Mouse (Mus musculus) liver, embryonic 15.5 days (tissue): ENCODE measurements around the gene Dnah8. TPM values are rescaled to one million over a fixed set of nuclear protein-coding genes. Genes with fewer than 3 reads are reported as not detected.

Experiments
- ATAC-seq: fragments of 200-750 bp; cut with Nextera tagmentation; 2 replicates; pipeline ENCODE4 v1.8.0; 2017; ENCODE audit warnings: moderate number of reproducible peaks, mild to moderate bottlenecking, moderate library complexity; ENCODE audit not compliant: insufficient read depth
- H3K27ac ChIP-seq: fragments of 300-500 bp; sonication (generic); replicated peaks from 2 replicates; pipeline ENCODE4 v1.5.1; 2015; ENCODE audit warnings: mild to moderate bottlenecking, inconsistent platforms
- H3K27me3 ChIP-seq: fragments of 300-500 bp; sonication (generic); 2 replicates; pipeline ENCODE4 v1.6.1; 2015; ENCODE audit warnings: mild to moderate bottlenecking, inconsistent platforms
- H3K36me3 ChIP-seq: fragments of 300-500 bp; sonication (generic); replicated peaks from 2 replicates; pipeline ENCODE4 v1.6.1; 2015; ENCODE audit warnings: moderate library complexity, mild to moderate bottlenecking, inconsistent platforms
- H3K4me1 ChIP-seq: fragments of 300-500 bp; sonication (generic); replicated peaks from 2 replicates; pipeline ENCODE4 v1.6.1; 2015; ENCODE audit warnings: inconsistent platforms
- H3K4me2 ChIP-seq: fragments of 300-500 bp; sonication (generic); 2 replicates; pipeline ENCODE4 v1.6.1; 2015; ENCODE audit warnings: moderate library complexity, mild to moderate bottlenecking, inconsistent platforms
- H3K4me3 ChIP-seq: fragments of 300-500 bp; sonication (generic); replicated peaks from 2 replicates; pipeline ENCODE4 v1.5.1; 2015; ENCODE audit warnings: mild to moderate bottlenecking, inconsistent platforms
- H3K9ac ChIP-seq: fragments of 300-500 bp; sonication (generic); 2 replicates; pipeline ENCODE4 v1.6.1; 2015; ENCODE audit warnings: moderate library complexity, mild to moderate bottlenecking, inconsistent platforms
- H3K9me3 ChIP-seq: fragments of 300-500 bp; sonication (generic); replicated peaks from 2 replicates; pipeline ENCODE4 v1.6.1; 2016; ENCODE audit warnings: inconsistent platforms
- WGBS: fragments of 180-500 bp; shearing (Covaris S2); methylation state at CpG from one replicate; pipeline ENCODE4 v1.1.7; 2015; ENCODE audit warnings: mixed read lengths; ENCODE audit not compliant: insufficient replicate concordance; 5-methylcytosine and 5-hydroxymethylcytosine counted together
- polyA plus RNA-seq: library from polyadenylated mRNA; unstranded; fragments of >200 nt; fragmentation: Nextera tagmentation; extraction: Ambion mirVana; gene quantifications from 2 replicates; pipeline ENCODE4 v1.2.1, GENCODE M21; 2015

The Dnah8 gene
- polyA plus RNA-seq, 1 experiment from 2014 or later: 1.1 TPM

DNA sequence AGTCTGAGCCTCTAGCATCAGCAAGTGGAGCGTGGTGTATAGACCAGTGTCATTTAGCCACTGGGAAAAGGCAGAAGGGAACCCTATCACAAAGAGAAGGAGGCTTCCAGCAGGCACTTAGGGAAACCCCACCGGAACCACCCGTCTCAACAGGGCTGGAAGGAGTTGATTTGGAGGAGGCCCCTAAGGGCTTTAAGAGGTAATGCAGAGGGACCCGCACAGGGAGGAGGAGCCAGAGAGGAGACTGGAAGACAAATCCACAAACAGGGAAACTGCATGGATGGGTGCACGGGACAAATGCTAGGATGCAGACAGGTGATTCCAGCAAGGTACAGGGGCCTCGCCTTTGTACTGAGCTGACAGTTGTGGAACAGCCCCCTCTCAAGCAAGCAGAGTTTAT, 126.1 kb downstream of the Dnah8 start:
- Histone ChIP-seq H3K9ac (no peak overlapping the region), H3K27ac (no peak overlapping the region), H3K4me3 (no peak overlapping the region), H3K4me2 (no peak overlapping the region), H3K9me3 (no peaks in the 10 kb centered on the region), H3K36me3 (no peaks in the 10 kb centered on the region), H3K27me3 (no peaks in the 10 kb centered on the region), H3K4me1 (no peaks in the 10 kb centered on the region)
- WGBS: 50% methylated on average over 6 of the region's 6 CpGs
- no peak for ATAC-seq

- ATAC-seq: no peak
- Histone ChIP-seq H3K27ac (no peak overlapping the region), H3K4me2 (no peak overlapping the region), H3K36me3 (no peaks in the 10 kb centered on the region; the same call in 1 of the 2 replicates), H3K9me3 (no peaks in the 10 kb centered on the region), H3K4me3 (no peak overlapping the region), H3K27me3 (no peaks in the 10 kb centered on the region), H3K4me1 (no peaks in the 10 kb centered on the region), H3K9ac (no peak overlapping the region)
- WGBS: 77% methylated on average over 12 of the region's 12 CpGs
These were observed 128.2 kb downstream of the Dnah8 start for GRCm38 (mm10) chr17:30752370-30752818.

- no peak for ATAC-seq
- Histone ChIP-seq H3K36me3 (no peaks in the 10 kb centered on the region; the same call in 1 of the 2 replicates), H3K9ac (no peak overlapping the region), H3K27ac (no peak overlapping the region), H3K4me2 (no peak overlapping the region), H3K9me3 (no peaks in the 10 kb centered on the region), H3K4me1 (no peaks in the 10 kb centered on the region), H3K27me3 (no peaks in the 10 kb centered on the region), H3K4me3 (no peak overlapping the region)
- 69% methylated on average over 6 of the region's 6 CpGs for WGBS
These were observed 129.0 kb downstream of the Dnah8 start for GRCm38 (mm10) chr17:30753201-30753600.

DNA sequence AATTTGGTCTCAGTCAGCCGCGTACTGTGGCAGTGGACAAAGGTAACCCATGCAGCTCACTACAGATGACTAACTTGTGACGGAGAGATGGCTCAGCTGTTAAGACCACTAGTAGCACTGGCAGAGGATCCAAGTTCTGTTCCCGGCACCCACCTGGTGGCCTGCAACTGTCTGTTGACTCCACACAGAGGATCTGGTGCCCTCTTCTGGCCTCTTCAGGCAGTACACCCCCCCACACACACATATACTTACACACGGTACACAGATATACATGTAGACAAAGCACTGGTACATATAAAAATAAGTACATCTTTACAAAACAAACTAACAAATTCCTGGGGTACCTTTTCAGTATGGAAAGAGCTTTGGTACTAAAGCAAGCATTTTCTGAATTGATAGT, 132.6 kb downstream of the Dnah8 start:
- no peak for ATAC-seq
- H3K27ac ChIP-seq: no peak overlapping the region
- no peak overlapping the region for H3K4me2 ChIP-seq
- 80% methylated on average over 5 of the region's 5 CpGs for WGBS
- H3K36me3 ChIP-seq: no peaks in the 10 kb centered on the region; the same call in 1 of the 2 replicates
- no peaks in the 10 kb centered on the region for H3K4me1 ChIP-seq
- no peak overlapping the region for H3K9ac ChIP-seq
- no peaks in the 10 kb centered on the region for H3K27me3 ChIP-seq
- H3K4me3 ChIP-seq: no peak overlapping the region
- H3K9me3 ChIP-seq: no peaks in the 10 kb centered on the region

GRCm38 (mm10) chr17:30760307-30760706, 136.2 kb downstream of the Dnah8 start:
- no peaks in the 10 kb centered on the region for H3K9me3 ChIP-seq
- no peak overlapping the region for H3K4me3 ChIP-seq
- H3K4me1 ChIP-seq: no peaks in the 10 kb centered on the region
- no peaks in the 10 kb centered on the region for H3K27me3 ChIP-seq
- no peak overlapping the region for H3K4me2 ChIP-seq
- no peaks in the 10 kb centered on the region; the same call in 1 of the 2 replicates for H3K36me3 ChIP-seq
- no peak overlapping the region for H3K27ac ChIP-seq
- whole genome bisulfite sequencing: 79% methylated on average over 4 of the region's 4 CpGs
- H3K9ac ChIP-seq: no peak overlapping the region
- ATAC-seq: no peak

DNA sequence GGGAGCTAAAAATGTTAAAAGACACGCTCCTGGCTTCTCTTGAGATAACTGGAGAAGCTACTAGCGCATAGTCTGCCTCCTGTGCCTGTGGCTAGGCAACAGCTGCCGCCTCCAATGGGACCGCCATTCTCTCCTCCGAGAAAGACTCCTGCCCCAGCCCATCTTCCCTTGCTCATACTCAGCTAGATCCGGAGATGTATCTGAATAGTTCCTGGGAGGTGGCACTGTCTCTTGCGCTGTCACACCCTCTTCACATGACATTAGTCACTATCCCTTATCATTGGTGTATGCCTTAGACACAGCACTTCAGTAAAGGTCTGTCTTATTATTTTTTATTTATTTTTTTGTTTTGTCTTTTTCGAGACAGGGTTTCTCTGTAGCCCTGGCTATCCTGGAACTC, 140.1 kb downstream of the Dnah8 start:
- Histone ChIP-seq H3K9ac (no peak overlapping the region), H3K4me1 (no peaks in the 10 kb centered on the region), H3K9me3 (no peaks in the 10 kb centered on the region), H3K27me3 (no peaks in the 10 kb centered on the region), H3K36me3 (no peaks in the 10 kb centered on the region), H3K4me3 (no peak overlapping the region), H3K4me2 (no peak overlapping the region), H3K27ac (no peak overlapping the region)
- ATAC-seq: no peak
- 71% methylated on average over 8 of the region's 8 CpGs for WGBS

- no peak for ATAC-seq
- H3K4me2 ChIP-seq: no peak overlapping the region
- no peak overlapping the region for H3K4me3 ChIP-seq
- H3K9me3 ChIP-seq: no peaks in the 10 kb centered on the region
- no peak overlapping the region for H3K27ac ChIP-seq
- H3K27me3 ChIP-seq: no peaks in the 10 kb centered on the region
- no peaks in the 10 kb centered on the region for H3K4me1 ChIP-seq
- H3K36me3 ChIP-seq: no peaks in the 10 kb centered on the region
- no peak overlapping the region for H3K9ac ChIP-seq
These were observed 150.3 kb downstream of the Dnah8 start for GRCm38 (mm10) chr17:30774416-30774815.

DNA sequence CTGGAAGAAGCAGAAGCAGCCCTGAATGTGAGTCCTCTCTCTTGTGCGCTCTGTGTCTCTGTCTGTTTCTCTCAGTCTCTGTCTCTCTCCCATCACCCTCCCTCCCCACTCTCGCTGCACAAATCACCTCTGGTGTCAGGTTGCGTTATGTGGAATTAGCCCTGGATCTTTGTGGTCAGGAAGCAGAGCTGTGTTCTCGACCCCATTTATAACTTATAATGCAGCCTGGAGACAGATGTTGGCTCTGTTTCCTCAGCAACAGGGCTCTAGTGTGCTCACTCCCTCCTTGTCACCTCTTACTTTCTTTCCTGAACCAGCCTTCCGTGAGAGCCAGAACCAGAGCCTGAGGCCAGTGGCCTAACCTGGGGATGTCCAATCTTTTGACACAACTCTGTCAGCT, 150.9 kb downstream of the Dnah8 start:
- no peak for ATAC-seq
- Histone ChIP-seq H3K27me3 (no peaks in the 10 kb centered on the region), H3K27ac (no peak overlapping the region), H3K9ac (no peak overlapping the region), H3K36me3 (0 out of 2 replicates have a peak, but pooled peaks cover 2% of the 10 kb centered on the region), H3K9me3 (no peaks in the 10 kb centered on the region), H3K4me2 (no peak overlapping the region), H3K4me3 (no peak overlapping the region), H3K4me1 (no peaks in the 10 kb centered on the region)
- 46% methylated on average over 5 of the region's 5 CpGs for WGBS

DNA sequence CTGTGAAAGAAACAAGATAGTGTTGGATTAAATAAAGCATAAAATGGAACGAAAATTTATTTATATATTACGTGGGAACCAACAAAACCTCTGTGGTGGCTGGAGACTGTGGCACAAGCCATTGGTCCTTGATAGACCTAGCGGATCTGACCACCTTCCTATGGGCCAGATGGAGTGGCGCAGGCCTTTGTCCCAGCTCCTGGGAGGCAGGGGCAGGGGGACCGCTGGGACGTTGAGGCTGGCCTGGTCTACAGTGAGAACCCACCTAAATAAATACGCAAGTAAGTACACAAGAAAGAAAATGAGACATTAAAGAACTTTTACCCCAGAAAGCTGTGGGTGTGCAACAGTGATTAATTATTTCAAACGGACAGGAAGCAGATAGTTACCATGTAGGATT, 156.9 kb downstream of the Dnah8 start:
- 64% methylated on average over 8 of the region's 8 CpGs for WGBS
- Histone ChIP-seq H3K9me3 (no peaks in the 10 kb centered on the region), H3K4me2 (no peak overlapping the region), H3K36me3 (0 out of 2 replicates have a peak, but pooled peaks cover 2% of the 10 kb centered on the region), H3K27ac (no peak overlapping the region), H3K9ac (no peak overlapping the region), H3K27me3 (no peaks in the 10 kb centered on the region), H3K4me3 (no peak overlapping the region), H3K4me1 (no peaks in the 10 kb centered on the region)
- ATAC-seq: no peak

- 77% methylated on average over 14 of the region's 14 CpGs for WGBS
- Histone ChIP-seq H3K27me3 (no peaks in the 10 kb centered on the region), H3K4me3 (no peak overlapping the region), H3K9ac (no peak overlapping the region), H3K27ac (no peak overlapping the region), H3K9me3 (no peaks in the 10 kb centered on the region), H3K4me1 (no peaks in the 10 kb centered on the region), H3K4me2 (no peak overlapping the region), H3K36me3 (0 out of 2 replicates have a peak, but pooled peaks cover 2% of the 10 kb centered on the region)
- no peak for ATAC-seq
These were observed 158.1 kb downstream of the Dnah8 start for GRCm38 (mm10) chr17:30782286-30782685.

GRCm38 (mm10) chr17:30788361-30788760, 164.2 kb downstream of the Dnah8 start:
- no peak overlapping the region for H3K4me3 ChIP-seq
- WGBS: 75% methylated on average over 8 of the region's 8 CpGs
- no peaks in the 10 kb centered on the region for H3K4me1 ChIP-seq
- no peaks in the 10 kb centered on the region for H3K36me3 ChIP-seq
- no peak for ATAC-seq
- H3K9ac ChIP-seq: no peak overlapping the region
- H3K4me2 ChIP-seq: no peak overlapping the region
- no peaks in the 10 kb centered on the region for H3K9me3 ChIP-seq
- no peak overlapping the region for H3K27ac ChIP-seq
- no peaks in the 10 kb centered on the region for H3K27me3 ChIP-seq

- H3K9me3 ChIP-seq: no peaks in the 10 kb centered on the region
- H3K36me3 ChIP-seq: no peaks in the 10 kb centered on the region
- no peak overlapping the region for H3K4me3 ChIP-seq
- H3K27ac ChIP-seq: no peak overlapping the region
- no peak overlapping the region for H3K9ac ChIP-seq
- H3K4me2 ChIP-seq: no peak overlapping the region
- no peaks in the 10 kb centered on the region for H3K4me1 ChIP-seq
- no peak for ATAC-seq
- 73% methylated on average over 7 of the region's 7 CpGs for WGBS
- no peaks in the 10 kb centered on the region for H3K27me3 ChIP-seq
These were observed 166.7 kb downstream of the Dnah8 start for GRCm38 (mm10) chr17:30790816-30791215.
